Mouse (Mus musculus): ENCODE data around the gene Mcts1. TPM values are rescaled to one million over a fixed set of nuclear protein-coding genes. Genes with fewer than 3 reads are reported as not detected.

Gene Mcts1
- total RNA-seq (2021) = 10 to 100 TPM; 67.3 to 82.1 TPM

- peak; percentile 69 to 72 for DNase-seq (ENCODE audit: low spot score in 2 of 2)
- intact Hi-C loops (cut with DNase I) = loop anchor here (2.0 kb wide), 2 partner anchors 34 to 36 kb away; partner anchors contain the start of gene C1galt1c1
Observed at GRCm38 (mm10) chrX:38600177-38600994, at the start of gene Mcts1. Mcts1 (plus strand) TSS chrX:38600578.

GRCm38 (mm10) chrX:38553255-38553654 lies 47.1 kb upstream of the Mcts1 start:
- DNase-seq (ENCODE audit: low spot score in 2 of 2) = no peak
- intact Hi-C loops (cut with DNase I) = no loop called here

GRCm38 (mm10) chrX:38563941-38564541 lies 36.3 kb upstream of the Mcts1 start:
- DNase-seq (ENCODE audit: low spot score in 2 of 2) = peak; percentile 12 to 23

GRCm38 (mm10) chrX:38564542-38565175 lies 35.7 kb upstream of the Mcts1 start:
- intact Hi-C loops (cut with DNase I) = loop anchor here (2.0 kb wide), 1 partner anchor 36 kb away; the partner anchor contains the start of gene Mcts1

More at GRCm38 (mm10) chrX:38563941-38564541, 36.3 kb upstream of the Mcts1 start:
- intact Hi-C loops (cut with DNase I) = loop anchor here (2.0 kb wide), 1 partner anchor 37 kb away; the partner anchor contains the start of gene Mcts1

DNA sequence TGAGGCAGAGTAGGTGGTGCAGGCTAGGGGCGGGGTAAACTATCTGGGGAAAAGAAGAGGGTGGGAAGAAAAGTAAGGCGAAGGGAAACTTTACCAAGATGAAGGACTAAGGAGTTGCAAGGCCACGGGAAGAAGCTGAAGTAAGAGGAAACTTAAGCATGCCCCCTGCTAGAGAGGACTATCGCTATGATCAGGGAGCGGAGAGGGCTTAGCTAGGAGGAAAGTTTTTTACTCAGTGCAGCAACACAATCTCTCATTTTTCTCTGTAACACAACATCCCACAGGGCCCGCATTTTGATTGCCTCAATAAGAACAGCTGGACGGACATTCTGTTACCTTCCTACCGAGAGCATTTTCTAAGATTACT lies 35.2 kb upstream of the Mcts1 start:
- intact Hi-C loops (cut with DNase I) = loop anchor here (2.0 kb wide), 1 partner anchor 36 kb away; the partner anchor contains the start of gene Mcts1
- no peak for DNase-seq (ENCODE audit: low spot score in 2 of 2)

More at GRCm38 (mm10) chrX:38564542-38565175, 35.7 kb upstream of the Mcts1 start:
- DNase-seq (ENCODE audit: low spot score in 2 of 2) = peak; percentile 83 to 87

DNA sequence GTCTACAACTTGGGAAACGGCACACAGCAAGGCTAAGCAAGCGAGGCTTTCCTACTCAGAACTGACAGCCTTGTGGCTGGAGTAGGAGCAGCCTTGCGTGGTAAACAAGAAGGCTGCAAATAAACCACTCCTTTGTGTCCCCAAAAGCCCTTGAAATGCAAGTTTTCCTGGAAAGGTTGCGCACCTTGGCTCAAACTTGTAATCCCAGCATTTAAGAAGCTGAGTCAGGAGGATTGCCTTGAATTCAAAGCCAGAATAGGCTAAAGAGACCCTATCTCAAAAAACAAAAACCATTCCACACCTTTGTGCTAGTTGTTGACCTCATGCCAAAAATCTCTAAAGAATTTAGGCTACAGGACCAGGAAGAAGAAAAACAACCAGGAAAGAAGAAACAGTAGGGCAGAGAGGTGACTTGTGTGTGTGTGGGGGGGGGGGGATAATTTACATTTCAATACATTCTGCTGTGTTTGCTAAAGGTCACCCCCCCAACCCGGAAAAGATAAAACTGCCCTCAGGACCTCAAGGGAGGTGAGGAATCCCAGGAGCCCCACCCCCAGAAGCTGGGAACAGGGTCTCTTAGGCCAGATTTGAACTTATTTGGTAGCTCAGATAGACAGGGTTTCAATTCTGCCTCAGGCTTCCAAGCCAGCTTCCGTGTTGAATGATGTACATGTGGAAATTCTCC lies 33.7 kb upstream of the Mcts1 start:
- intact Hi-C loops (cut with DNase I) = no loop called here
- DNase-seq (ENCODE audit: low spot score in 2 of 2) = no peak

DNA sequence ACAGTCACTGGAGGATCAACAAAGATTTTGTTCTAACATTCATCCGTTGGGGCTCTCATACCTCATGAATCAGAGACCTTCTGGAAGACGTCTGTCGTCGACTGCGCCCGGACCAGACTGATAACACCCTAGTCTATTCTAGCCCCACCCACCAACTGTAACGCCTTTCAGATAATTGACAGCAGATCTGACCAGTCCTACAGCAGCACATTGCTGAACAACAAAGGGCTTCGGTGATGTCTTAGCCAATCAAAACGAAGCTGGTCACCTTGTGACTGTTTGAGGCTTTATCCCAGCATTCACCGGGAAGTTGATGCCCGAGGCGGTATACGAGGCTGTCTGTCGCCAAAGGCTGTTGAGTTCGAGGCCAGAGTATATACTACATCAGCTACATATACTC lies 24.3 kb upstream of the Mcts1 start, which contains the start of gene Cul4b:
Gene Cul4b (minus strand): TSS at position 119 of the 400 bp plus-strand sequence.
- no peak for DNase-seq (ENCODE audit: low spot score in 2 of 2)
- intact Hi-C loops (cut with DNase I) = no loop called here

DNA sequence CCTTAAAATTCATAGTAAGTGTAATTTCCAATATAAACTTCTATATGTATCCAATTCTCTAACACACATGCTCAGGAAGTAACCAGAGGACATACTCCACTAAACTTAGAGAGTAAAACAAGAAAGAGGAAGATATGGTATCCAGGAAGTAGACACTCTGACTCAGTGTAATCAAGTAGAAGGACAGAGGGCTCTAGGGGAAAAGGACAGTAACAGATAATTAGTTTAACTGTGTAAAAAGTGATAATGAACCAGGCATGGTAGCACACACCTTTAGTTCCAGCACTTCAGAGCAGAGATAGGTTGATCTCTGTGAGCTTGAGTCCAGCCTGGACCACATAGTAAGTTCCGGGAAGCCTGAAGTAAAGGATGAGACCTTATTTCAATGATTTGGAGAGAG lies 19.2 kb upstream of the Mcts1 start:
- DNase-seq (ENCODE audit: low spot score in 2 of 2) = no peak
- intact Hi-C loops (cut with DNase I) = no loop called here

DNA sequence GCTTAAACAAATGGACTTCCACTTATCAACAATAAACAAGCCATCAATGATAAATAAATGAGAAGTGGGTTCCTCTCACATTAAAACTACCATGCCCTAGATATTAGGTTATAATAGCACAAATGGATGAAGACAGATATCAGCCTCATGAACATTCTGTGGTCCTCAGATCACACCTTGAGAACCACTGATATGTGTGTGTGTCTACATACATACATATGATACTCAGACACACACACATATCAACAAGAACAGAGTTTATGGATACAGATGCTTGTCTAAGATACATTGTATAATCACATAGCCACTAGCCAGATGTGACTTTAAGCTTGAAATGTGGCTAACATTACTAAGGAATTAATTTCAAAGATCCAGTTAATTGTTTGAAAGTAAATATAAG lies 17.1 kb upstream of the Mcts1 start:
- intact Hi-C loops (cut with DNase I) = no loop called here
- DNase-seq (ENCODE audit: low spot score in 2 of 2) = no peak

GRCm38 (mm10) chrX:38589827-38590226 lies 10.6 kb upstream of the Mcts1 start:
- DNase-seq (ENCODE audit: low spot score in 2 of 2) = no peak
- intact Hi-C loops (cut with DNase I) = no loop called here

DNA sequence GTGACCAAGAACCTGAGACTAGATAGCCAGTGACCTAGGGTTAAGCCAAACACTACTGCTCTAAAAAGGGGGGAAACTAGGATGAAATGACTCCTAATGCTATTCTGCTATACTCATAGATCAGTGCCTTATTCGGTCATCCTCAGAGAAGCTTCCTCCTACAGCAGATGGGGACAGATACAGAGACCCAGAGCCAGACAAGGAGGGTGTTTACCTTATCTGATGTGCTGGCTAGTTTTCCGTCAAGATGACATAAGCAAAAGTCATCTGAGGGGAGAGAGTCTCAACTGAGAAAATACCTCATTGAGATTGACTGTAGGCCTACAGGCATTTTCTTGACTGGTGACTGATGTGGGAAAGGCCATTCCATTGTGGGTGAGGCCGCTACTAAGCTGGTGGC lies 8.6 kb upstream of the Mcts1 start:
- intact Hi-C loops (cut with DNase I) = no loop called here
- DNase-seq (ENCODE audit: low spot score in 2 of 2) = no peak

DNA sequence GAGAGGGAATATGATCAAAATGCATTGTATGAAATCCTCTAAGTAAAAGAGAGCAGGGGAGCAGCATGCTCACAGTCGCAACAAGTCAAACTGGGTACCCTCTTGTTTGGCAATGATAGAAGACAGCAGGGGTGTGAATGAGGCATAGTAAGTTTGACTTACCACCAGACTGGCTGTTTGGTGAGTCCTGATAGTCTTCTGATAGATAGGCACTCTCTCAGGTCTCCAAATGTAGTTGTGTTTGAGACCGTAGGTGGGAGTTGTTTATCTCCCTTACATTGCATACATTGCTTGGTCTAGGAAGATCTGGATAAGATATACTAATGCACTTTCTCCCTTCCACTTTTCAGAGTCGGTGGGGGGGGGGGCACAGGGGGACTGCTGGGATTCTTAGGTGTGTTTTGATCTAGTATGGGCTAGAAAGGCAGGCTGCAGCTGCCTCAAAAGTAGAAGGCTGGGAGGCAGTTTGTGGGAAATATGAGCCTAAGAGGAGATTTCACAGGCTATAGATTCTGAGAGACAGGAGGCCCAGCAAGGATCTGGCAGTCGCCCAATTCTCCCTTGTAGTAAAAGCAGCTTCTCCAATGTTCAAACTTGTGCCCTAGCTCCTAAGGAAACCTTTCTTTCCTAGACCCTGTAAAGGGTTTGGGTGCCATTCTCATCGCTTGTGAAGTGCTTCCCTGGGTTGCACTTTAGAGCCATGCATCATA lies 7.0 kb upstream of the Mcts1 start:
- intact Hi-C loops (cut with DNase I) = no loop called here
- no peak for DNase-seq (ENCODE audit: low spot score in 2 of 2)

GRCm38 (mm10) chrX:38600995-38601369 lies 604 bp downstream of the Mcts1 start:
- intact Hi-C loops (cut with DNase I) = loop anchor here (2.0 kb wide), 2 partner anchors 34 to 36 kb away; partner anchors contain the start of gene C1galt1c1
- DNase-seq (ENCODE audit: low spot score in 2 of 2) = peak in 1 of 2 experiments; percentile 15

DNA sequence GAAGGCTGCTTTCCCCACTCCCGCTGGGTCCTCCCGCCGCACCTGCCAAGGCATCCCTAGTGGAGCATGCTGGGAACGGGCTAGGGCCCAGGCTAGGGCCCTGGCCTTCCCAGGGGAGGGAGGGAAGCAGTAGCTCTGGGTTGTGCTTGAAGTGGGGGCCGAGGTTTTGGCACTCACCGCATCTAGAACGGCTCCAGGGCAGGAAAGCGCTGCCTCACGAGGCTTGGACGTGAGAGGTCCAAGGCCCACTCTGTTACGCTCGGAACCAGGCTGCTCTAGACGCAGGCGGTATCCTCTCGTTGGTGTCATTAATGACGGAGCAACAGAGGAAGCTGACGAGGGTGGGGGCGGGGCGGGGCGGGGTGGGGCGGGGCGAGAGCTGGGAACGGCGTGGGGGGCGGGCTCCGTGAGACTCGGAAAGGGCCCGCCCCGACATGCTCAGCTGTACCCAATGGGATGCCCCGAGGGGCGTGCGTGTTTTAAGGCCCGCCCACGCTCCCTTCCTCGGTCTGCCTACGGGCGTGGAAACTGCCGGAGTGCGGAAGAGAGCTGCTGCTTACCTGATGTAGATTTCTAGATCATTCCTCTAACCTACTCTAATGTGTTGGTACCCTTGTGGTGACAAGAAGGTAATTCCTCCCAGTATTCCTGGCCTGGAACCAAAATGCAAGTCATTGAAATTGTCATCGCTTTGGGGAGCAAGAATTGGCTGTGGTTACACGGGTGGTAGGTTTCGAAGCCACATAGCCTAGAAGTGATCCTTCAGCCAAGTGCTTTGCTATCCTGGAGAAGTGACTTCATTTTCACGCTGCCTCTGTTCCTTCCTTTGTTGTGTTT lies 34.6 kb downstream of the Mcts1 start, which contains the start of gene C1galt1c1:
Gene C1galt1c1 (minus strand): TSS at position 287 of the 837 bp plus-strand sequence.
- intact Hi-C loops (cut with DNase I) = loop anchor here (2.0 kb wide), 1 partner anchor 34 kb away; the partner anchor contains the start of gene Mcts1
- peak; percentile 87 for DNase-seq (ENCODE audit: low spot score in 2 of 2)

GRCm38 (mm10) chrX:38635638-38635931 lies 35.2 kb downstream of the Mcts1 start:
- intact Hi-C loops (cut with DNase I) = loop anchor here (2.0 kb wide), 1 partner anchor 35 kb away; the partner anchor contains the start of gene Mcts1
- DNase-seq (ENCODE audit: low spot score in 2 of 2) = no peak

DNA sequence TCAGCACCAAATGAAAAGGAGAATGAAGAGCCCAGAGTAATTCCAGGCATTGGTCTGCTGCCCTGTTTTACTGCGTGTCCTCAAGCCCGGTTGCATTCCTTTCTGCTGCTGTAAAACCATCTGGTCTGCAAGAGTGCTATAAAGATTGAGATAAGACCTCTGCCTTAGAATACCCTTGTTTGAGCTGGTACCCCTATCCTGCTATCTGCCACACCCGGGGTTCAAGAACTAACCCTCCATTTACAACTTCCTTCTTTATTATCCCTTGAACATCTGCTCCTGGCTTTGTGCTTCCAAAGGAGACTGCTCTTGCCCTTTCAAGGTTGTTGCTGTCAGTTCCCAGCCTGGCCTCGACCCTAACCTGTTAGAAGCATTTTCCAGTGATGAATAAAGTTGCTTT lies 41.1 kb downstream of the Mcts1 start:
- no peak for DNase-seq (ENCODE audit: low spot score in 2 of 2)
- intact Hi-C loops (cut with DNase I) = no loop called here

GRCm38 (mm10) chrX:38642183-38642582 lies 41.8 kb downstream of the Mcts1 start:
- no peak for DNase-seq (ENCODE audit: low spot score in 2 of 2)
- intact Hi-C loops (cut with DNase I) = no loop called here

GRCm38 (mm10) chrX:38650404-38651039 lies 50.1 kb downstream of the Mcts1 start:
- DNase-seq (ENCODE audit: low spot score in 2 of 2) = no peak
- intact Hi-C loops (cut with DNase I) = no loop called here
